Mouse (Mus musculus): ENCODE results near the gene Sstr4. TPM values are rescaled to one million over a fixed set of nuclear protein-coding genes. Genes with fewer than 3 reads are reported as not detected.

Sstr4 gene
- 15.1 and 19.0 TPM in 2 replicates for polyA plus RNA-seq (2012; rRNA removed)

GRCm38 (mm10) chr2:148395131-148396051 lies at the start of gene Sstr4:
Gene Sstr4 (plus strand): TSS chr2:148395344.
- DNase-seq (ENCODE audit: extremely low spot score in 1 of 2, low spot score in 1 of 2) = peak in 1 of 2 experiments; percentile 72

GRCm38 (mm10) chr2:148345373-148345772 lies 49.8 kb upstream of the Sstr4 start:
- no peak for DNase-seq (ENCODE audit: extremely low spot score in 1 of 2, low spot score in 1 of 2)

GRCm38 (mm10) chr2:148346976-148347375 lies 48.2 kb upstream of the Sstr4 start:
- DNase-seq (ENCODE audit: extremely low spot score in 1 of 2, low spot score in 1 of 2) = no peak

- no peak for DNase-seq (ENCODE audit: extremely low spot score in 1 of 2, low spot score in 1 of 2)
These were observed 45.4 kb upstream of the Sstr4 start for GRCm38 (mm10) chr2:148349509-148350307.

- no peak for DNase-seq (ENCODE audit: extremely low spot score in 1 of 2, low spot score in 1 of 2)
These were observed 44.7 kb upstream of the Sstr4 start for GRCm38 (mm10) chr2:148350460-148350859.

- no peak for DNase-seq (ENCODE audit: extremely low spot score in 1 of 2, low spot score in 1 of 2)
These were observed 42.5 kb upstream of the Sstr4 start for GRCm38 (mm10) chr2:148352655-148353054.

GRCm38 (mm10) chr2:148357145-148357544 lies 38.0 kb upstream of the Sstr4 start:
- no peak for DNase-seq (ENCODE audit: extremely low spot score in 1 of 2, low spot score in 1 of 2)

- DNase-seq (ENCODE audit: extremely low spot score in 1 of 2, low spot score in 1 of 2) = peak; percentile 75 to 77
These were observed 30.6 kb upstream of the Sstr4 start for GRCm38 (mm10) chr2:148364536-148364935.

- no peak for DNase-seq (ENCODE audit: extremely low spot score in 1 of 2, low spot score in 1 of 2)
These were observed 29.9 kb upstream of the Sstr4 start for GRCm38 (mm10) chr2:148365227-148365626.

- DNase-seq (ENCODE audit: extremely low spot score in 1 of 2, low spot score in 1 of 2) = no peak
These were observed 23.2 kb upstream of the Sstr4 start for GRCm38 (mm10) chr2:148371743-148372630.

- peak in 1 of 2 experiments; percentile 19 for DNase-seq (ENCODE audit: extremely low spot score in 1 of 2, low spot score in 1 of 2)
These were observed 21.5 kb upstream of the Sstr4 start for GRCm38 (mm10) chr2:148373602-148374071.

- DNase-seq (ENCODE audit: extremely low spot score in 1 of 2, low spot score in 1 of 2) = no peak
These were observed 19.6 kb upstream of the Sstr4 start for GRCm38 (mm10) chr2:148375326-148376150.

GRCm38 (mm10) chr2:148378817-148379342 lies 16.3 kb upstream of the Sstr4 start:
- no peak for DNase-seq (ENCODE audit: extremely low spot score in 1 of 2, low spot score in 1 of 2)

GRCm38 (mm10) chr2:148379899-148380413 lies 15.2 kb upstream of the Sstr4 start:
- DNase-seq (ENCODE audit: extremely low spot score in 1 of 2, low spot score in 1 of 2) = no peak

- DNase-seq (ENCODE audit: extremely low spot score in 1 of 2, low spot score in 1 of 2) = no peak
These were observed 14.1 kb upstream of the Sstr4 start for GRCm38 (mm10) chr2:148381076-148381475.

GRCm38 (mm10) chr2:148386476-148386875 lies 8.7 kb upstream of the Sstr4 start:
- DNase-seq (ENCODE audit: extremely low spot score in 1 of 2, low spot score in 1 of 2) = no peak

GRCm38 (mm10) chr2:148386927-148387326 lies 8.2 kb upstream of the Sstr4 start:
- DNase-seq (ENCODE audit: extremely low spot score in 1 of 2, low spot score in 1 of 2) = no peak

GRCm38 (mm10) chr2:148387652-148388581 lies 7.2 kb upstream of the Sstr4 start:
- DNase-seq (ENCODE audit: extremely low spot score in 1 of 2, low spot score in 1 of 2) = peak in 1 of 2 experiments; percentile 66
